Mouse (Mus musculus) granulocyte monocyte progenitor cell, adult 5-6 weeks (primary cell): ENCODE measurements around the gene Ckb. TPM values are rescaled to one million over a fixed set of nuclear protein-coding genes. Genes with fewer than 3 reads are reported as not detected.
"Not testable (repeated sequence)": the region's sequence is repeated elsewhere in the genome, so short reads cannot be mapped to it uniquely, and the experiment has no call there.

Experiments
- ATAC-seq: replicated peaks from 2 replicates; pipeline ENCODE4 v1.8.0; 2016; ENCODE audit warnings: mild to moderate bottlenecking, moderate TSS enrichment, inconsistent platforms; ENCODE audit not compliant: poor library complexity, severe bottlenecking
- total RNA-seq, 2 experiments: library from RNA; stranded (forward) in 1 of 2; stranded (reverse) in 1 of 2; fragments of 200-712, 200-1000 nt in 1 of 2; fragments of >200 nt in 1 of 2; fragmentation: Nextera tagmentation in 1 of 2; gene quantifications; 2 replicates each; pipeline ENCODE4 v1.2.3; 2014 to 2017

Gene Ckb
- total RNA-seq (2014; fragmentation: Nextera tagmentation) (4.2 TPM in 1 of 2 replicates, not detected in the other), total RNA-seq (2017) (0.57 and 1.4 TPM in 2 replicates)

GRCm38 (mm10) chr12:111672176-111672575, at the start of gene Ckb:
Gene Ckb (minus strand): TSS chr12:111672338.
- 0 out of 2 replicates have a peak, but pooled peaks have one; percentile 2 for ATAC-seq

- no peak for ATAC-seq
Observed at GRCm38 (mm10) chr12:111720222-111720621, 48.1 kb upstream of the Ckb start.

GRCm38 (mm10) chr12:111718656-111719055, 46.5 kb upstream of the Ckb start:
- no peak for ATAC-seq

- no peak for ATAC-seq
Observed at GRCm38 (mm10) chr12:111716505-111716904, 44.4 kb upstream of the Ckb start.

GRCm38 (mm10) chr12:111713880-111714279, 41.7 kb upstream of the Ckb start:
- ATAC-seq = not testable (repeated sequence)

- ATAC-seq = peak; percentile 97
Observed at GRCm38 (mm10) chr12:111713004-111713651, 41.0 kb upstream of the Ckb start, which contains the start of the genes Bag5 and Apopt1. Gene Bag5 (minus strand): TSS chr12:111713257. Gene Apopt1 (plus strand): TSS chr12:111713261.

- no peak for ATAC-seq
Observed at GRCm38 (mm10) chr12:111712476-111712875, 40.3 kb upstream of the Ckb start.

- no peak for ATAC-seq
Observed at GRCm38 (mm10) chr12:111710091-111710490, 38.0 kb upstream of the Ckb start.

GRCm38 (mm10) chr12:111708181-111708580, 36.0 kb upstream of the Ckb start:
- ATAC-seq = no peak

GRCm38 (mm10) chr12:111705186-111705973, 33.2 kb upstream of the Ckb start:
- no peak for ATAC-seq

GRCm38 (mm10) chr12:111704609-111705008, 32.5 kb upstream of the Ckb start:
- ATAC-seq = no peak

- no peak for ATAC-seq
Observed at GRCm38 (mm10) chr12:111703301-111703700, 31.2 kb upstream of the Ckb start.

GRCm38 (mm10) chr12:111700920-111701458, 28.9 kb upstream of the Ckb start:
- ATAC-seq = no peak

- ATAC-seq = no peak
Observed at GRCm38 (mm10) chr12:111699542-111699941, 27.4 kb upstream of the Ckb start.

- no peak for ATAC-seq
Observed at GRCm38 (mm10) chr12:111698346-111698913, 26.3 kb upstream of the Ckb start.

- ATAC-seq = no peak
Observed at GRCm38 (mm10) chr12:111697708-111698107, 25.6 kb upstream of the Ckb start.

GRCm38 (mm10) chr12:111696239-111696638, 24.1 kb upstream of the Ckb start:
- ATAC-seq = peak; percentile 63

- ATAC-seq = no peak
Observed at GRCm38 (mm10) chr12:111694880-111695804, 23.0 kb upstream of the Ckb start.

- ATAC-seq = no peak
Observed at GRCm38 (mm10) chr12:111694271-111694781, 22.2 kb upstream of the Ckb start.
